Mouse (Mus musculus) brain, embryonic 14.5 days (tissue): Measurements from ENCODE around the gene Fndc3a.

Source experiments
- CTCF ChIP-seq: fragments of 200-500 bp; IDR thresholded peaks from 2 replicates; pipeline ENCODE4 v1.5.1; 2012; ENCODE audit warnings: inconsistent platforms, mild to moderate bottlenecking, moderate library complexity, borderline replicate concordance; ENCODE audit not compliant: insufficient read depth, insufficient read length; ENCODE audit errors: extremely low read depth
- POLR2A ChIP-seq: fragments of 200-500 bp; IDR thresholded peaks from 2 replicates; pipeline ENCODE4 v1.6.1; 2012; ENCODE audit warnings: mild to moderate bottlenecking, inconsistent platforms, borderline replicate concordance; ENCODE audit not compliant: poor library complexity, insufficient read depth, insufficient read length, severe bottlenecking; ENCODE audit errors: extremely low read depth

DNA sequence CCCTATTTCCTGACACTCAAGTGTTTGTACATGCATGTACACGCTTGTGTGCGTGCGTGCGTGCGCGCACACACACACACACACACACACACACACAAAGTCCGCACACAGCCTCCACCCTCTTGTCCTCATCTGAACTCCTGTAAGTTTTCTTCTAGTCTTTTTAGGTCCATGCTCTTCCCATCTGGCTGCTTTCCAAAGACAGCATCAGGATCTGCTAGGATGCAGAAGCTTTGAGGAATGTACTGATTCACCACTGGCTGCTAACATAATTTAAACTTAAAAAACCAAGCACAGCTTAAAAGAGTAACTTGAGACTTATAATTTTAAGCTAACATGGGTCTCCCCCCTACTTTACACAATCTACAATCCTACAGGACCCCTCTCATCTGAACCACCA lies 115.6 kb downstream of the Fndc3a start:
- TF ChIP-seq CTCF (no peak), POLR2A (no peak)
